Mouse (Mus musculus) lung, adult 2 months (tissue): ENCODE data around the gene Polr2h.

Experiments used
- CTCF ChIP-seq: fragments of 200-500 bp; IDR thresholded peaks from 2 replicates; pipeline ENCODE4 v1.5.1; 2011; ENCODE audit warnings: mild to moderate bottlenecking, low read length, control low read depth; ENCODE audit not compliant: insufficient read depth
- POLR2A ChIP-seq: fragments of 200-500 bp; IDR thresholded peaks from 2 replicates; pipeline ENCODE4 v1.6.1; 2011; ENCODE audit warnings: low read depth, mild to moderate bottlenecking, control low read depth, low read length, borderline replicate concordance; ENCODE audit errors: extremely low read depth

- TF ChIP-seq CTCF (no peak), POLR2A (no peak)
These were observed 8.9 kb downstream of the Polr2h start for GRCm38 (mm10) chr16:20726384-20726783.
